Comparison of ENCODE assay signal across 9 mouse cellular contexts in genomic region chr4:133292901-133293843, GRCm38 (mm10). TPM values are rescaled to one million over a fixed set of nuclear protein-coding genes. Genes with fewer than 3 reads are reported as not detected.
DNase-seq lines count a peak whose midpoint lies in the region; ATAC-seq lines count a peak whose summit lies in the region.
"Had no signal": no experiment of that assay in that cellular context is flagged by ENCODE, and none has a peak within 500 bp of the region (broad histone marks: within the 10 kb centered on the region; RNA-seq: fewer than 3 reads in every experiment).

No protein-coding gene starts in this region.

- DNase-seq in kidney, postnatal 10 days, result peak; percentile 41
- DNase-seq in kidney, adult 8-10 months, result no peak
- DNase-seq in forebrain, embryonic 11.5 days (ENCODE audit: low spot score), result no peak
- DNase-seq in midbrain, embryonic 10.5 days (ENCODE audit: low spot score), result peak; percentile 41
- DNase-seq in thymus, postnatal 0 days (ENCODE audit: low spot score), result peak; percentile 79
- no peak for DNase-seq in yolk sac, embryonic 10.5 days (ENCODE audit: low spot score)
- DNase-seq: lung, adult 18-20 months had no signal

- H3K4me1 ChIP-seq in forebrain, embryonic 11.5 days (replicated peaks; ENCODE audit: control insufficient read depth, insufficient read depth, low read length), result peaks cover 18% of the 10 kb centered on the region
- peaks cover 38% of the 10 kb centered on the region for H3K4me1 ChIP-seq in midbrain, embryonic 10.5 days

- H3K9me3 ChIP-seq in forebrain, embryonic 11.5 days (ENCODE audit: control insufficient read depth, low read length), result no peaks in the 10 kb centered on the region
- no peaks in the 10 kb centered on the region for H3K9me3 ChIP-seq in midbrain, embryonic 10.5 days (replicated peaks)

- 4% methylated on average over 24 of the region's 24 CpGs for WGBS in forebrain, embryonic 11.5 days
- WGBS in midbrain, embryonic 10.5 days, result 6% methylated on average over 24 of the region's 24 CpGs

- 0 out of 2 replicates have a peak overlapping the region, but pooled peaks have one; percentile 2 for H3K4me2 ChIP-seq in forebrain, embryonic 11.5 days (ENCODE audit: low read depth, low read length, severe bottlenecking)

- H3K4me3 ChIP-seq in forebrain, embryonic 11.5 days (ENCODE audit: low read depth, low read length), result no peak overlapping the region
- peak overlapping the region; percentile 28 for H3K4me3 ChIP-seq in midbrain, embryonic 10.5 days

- H3K27ac ChIP-seq in forebrain, embryonic 11.5 days (ENCODE audit: low read depth, low read length), result peak overlapping the region; percentile 39; the same call in 1 of the 2 replicates
- H3K27ac ChIP-seq in midbrain, embryonic 10.5 days (replicated peaks), result peak overlapping the region; percentile 78

- peak; percentile 42; the same call in 1 of the 2 replicates for ATAC-seq in forebrain, embryonic 11.5 days (replicated peaks; ENCODE audit: low FRiP score)
- ATAC-seq in activated CD4-positive, CD25-positive, alpha-beta regulatory T cell, adult 4 months, result no peak
- ATAC-seq in inflammation-experienced regulatory T-cells, adult 6 months, result no peak

- H3K27me3 ChIP-seq in forebrain, embryonic 11.5 days (ENCODE audit: control insufficient read depth, insufficient read depth, low read length), result no peaks in the 10 kb centered on the region
- peaks cover 24% of the 10 kb centered on the region for H3K27me3 ChIP-seq in midbrain, embryonic 10.5 days (ENCODE audit: low read depth, poor library complexity, severe bottlenecking)

- no peaks in the 10 kb centered on the region for H3K36me3 ChIP-seq in forebrain, embryonic 11.5 days (ENCODE audit: control insufficient read depth, insufficient read depth, low read length)
- peaks cover 40% of the 10 kb centered on the region for H3K36me3 ChIP-seq in midbrain, embryonic 10.5 days

- peak overlapping the region; percentile 32 for H3K9ac ChIP-seq in forebrain, embryonic 11.5 days (ENCODE audit: low read length)

RNA-seq across cellular contexts. Expression of gene Tmem222, which starts 15.6 kb away (rescaled TPM):
- 80.6 and 90.9 TPM in 2 replicates for polyA plus RNA-seq in forebrain, embryonic 11.5 days (2014; fragmentation: Nextera tagmentation; extraction: Ambion mirVana)
- polyA plus RNA-seq in midbrain, embryonic 10.5 days (2016; fragmentation: Nextera tagmentation; extraction: Ambion mirVana), result 91.9 and 92.2 TPM in 2 replicates
- 93.2 and 94.0 TPM in 2 replicates for polyA plus RNA-seq in thymus, postnatal 0 days (2015; fragmentation: Nextera tagmentation; extraction: Ambion mirVana)
- 10 to 100 TPM; 72.4 to 77.5 TPM for polyA plus RNA-seq in activated CD4-positive, CD25-positive, alpha-beta regulatory T cell, adult 4 months (2017; shearing (Covaris generic))
- 10 to 100 TPM; 69.3 to 98.0 (median 86.0) TPM for polyA plus RNA-seq in inflammation-experienced regulatory T-cells, adult 6 months (2017; shearing (Covaris generic))

RNA-seq across cellular contexts. Expression of gene Sytl1, which starts 30.3 kb away (rescaled TPM):
- polyA plus RNA-seq in forebrain, embryonic 11.5 days (2014; fragmentation: Nextera tagmentation; extraction: Ambion mirVana), result 1.5 and 2.8 TPM in 2 replicates
- 1.3 and 1.5 TPM in 2 replicates for polyA plus RNA-seq in midbrain, embryonic 10.5 days (2016; fragmentation: Nextera tagmentation; extraction: Ambion mirVana)
- 34.2 and 34.8 TPM in 2 replicates for polyA plus RNA-seq in thymus, postnatal 0 days (2015; fragmentation: Nextera tagmentation; extraction: Ambion mirVana)
- 10 to 100 TPM; 29.6 to 45.6 TPM for polyA plus RNA-seq in activated CD4-positive, CD25-positive, alpha-beta regulatory T cell, adult 4 months (2017; shearing (Covaris generic))
- 10 to 100 TPM; 18.3 to 62.3 (median 43.8) TPM for polyA plus RNA-seq in inflammation-experienced regulatory T-cells, adult 6 months (2017; shearing (Covaris generic))

RNA-seq across cellular contexts. Expression of gene Map3k6, which starts 52.6 kb away (rescaled TPM):
- 1.2 and 3.0 TPM in 2 replicates for polyA plus RNA-seq in forebrain, embryonic 11.5 days (2014; fragmentation: Nextera tagmentation; extraction: Ambion mirVana)
- 2.6 and 3.0 TPM in 2 replicates for polyA plus RNA-seq in midbrain, embryonic 10.5 days (2016; fragmentation: Nextera tagmentation; extraction: Ambion mirVana)
- 2.2 and 2.6 TPM in 2 replicates for polyA plus RNA-seq in thymus, postnatal 0 days (2015; fragmentation: Nextera tagmentation; extraction: Ambion mirVana)
- under 1 TPM in 1 of 2 experiments, not detected in 1; 0.42 TPM for polyA plus RNA-seq in activated CD4-positive, CD25-positive, alpha-beta regulatory T cell, adult 4 months (2017; shearing (Covaris generic))
- polyA plus RNA-seq in inflammation-experienced regulatory T-cells, adult 6 months (2017; shearing (Covaris generic)), result under 1 TPM in 1 of 3 experiments, not detected in 2; 0.57 TPM

Comparison
In these comparisons a context has a peak if more than half of its experiments do, and no peak if none do; other contexts are left out.
1. DNase-seq: peak in kidney, postnatal 10 days (single experiment), midbrain, embryonic 10.5 days (single experiment) and thymus, postnatal 0 days (single experiment); none in kidney, adult 8-10 months (0 of 2), forebrain, embryonic 11.5 days (single experiment) and yolk sac, embryonic 10.5 days (single experiment).